7 mouse cellular contexts compared by ENCODE assay signal in genomic region chr1:74817219-74817618, GRCm38 (mm10). TPM values are rescaled to one million over a fixed set of nuclear protein-coding genes. Genes with fewer than 3 reads are reported as not detected.
DNase-seq lines count a peak whose midpoint lies in the region; ATAC-seq and TF ChIP-seq lines count a peak whose summit lies in the region.

No protein-coding gene starts in this region.

- no peak for TF ChIP-seq POLR2A in small intestine, adult 2 months (IDR thresholded peaks at IDR 0.05; ENCODE audit: low read depth, low read length)

- H3K4me2 ChIP-seq in lung, postnatal 0 days (replicated peaks; ENCODE audit: low read depth, low read length) = peak overlapping the region; percentile 73
- H3K4me2 ChIP-seq in forebrain, embryonic 11.5 days (ENCODE audit: low read depth, low read length, severe bottlenecking) = peak overlapping the region; percentile 61
- peak overlapping the region; percentile 71 for H3K4me2 ChIP-seq in limb, embryonic 13.5 days (replicated peaks)

- no peaks in the 10 kb centered on the region for H3K36me3 ChIP-seq in lung, postnatal 0 days (ENCODE audit: insufficient read depth, low read length)
- H3K36me3 ChIP-seq in forebrain, embryonic 11.5 days (ENCODE audit: control insufficient read depth, insufficient read depth, low read length) = no peaks in the 10 kb centered on the region
- no peaks in the 10 kb centered on the region for H3K36me3 ChIP-seq in limb, embryonic 13.5 days
- H3K36me3 ChIP-seq in small intestine, adult 2 months (ENCODE audit: control insufficient read depth, insufficient read depth, low read length) = no peaks in the 10 kb centered on the region

- H3K27ac ChIP-seq in lung, postnatal 0 days (ENCODE audit: low read length) = peak overlapping the region; percentile 85
- H3K27ac ChIP-seq in forebrain, embryonic 11.5 days (ENCODE audit: low read depth, low read length) = peak overlapping the region; percentile 62
- peak overlapping the region; percentile 91 for H3K27ac ChIP-seq in limb, embryonic 13.5 days
- peak overlapping the region; percentile 70 for H3K27ac ChIP-seq in small intestine, adult 2 months (ENCODE audit: insufficient read depth, low read depth, low read length)

- H3K9me3 ChIP-seq in lung, postnatal 0 days (ENCODE audit: low read length) = no peaks in the 10 kb centered on the region
- no peaks in the 10 kb centered on the region for H3K9me3 ChIP-seq in forebrain, embryonic 11.5 days (ENCODE audit: control insufficient read depth, low read length)
- no peaks in the 10 kb centered on the region for H3K9me3 ChIP-seq in limb, embryonic 13.5 days

- TF ChIP-seq CTCF in lung, postnatal 0 days (IDR thresholded peaks at IDR 0.05) = no peak
- TF ChIP-seq CTCF in small intestine, adult 2 months (IDR thresholded peaks at IDR 0.05; ENCODE audit: extremely low read depth, insufficient read length, insufficient replicate concordance, low read depth, low read length) = no peak

- DNase-seq in lung, postnatal 0 days (ENCODE audit: low spot score) = no peak
- DNase-seq in lung, adult 18-20 months = no peak
- DNase-seq in forebrain, embryonic 11.5 days (ENCODE audit: low spot score) = no peak
- DNase-seq in cerebellum, adult 11-12 months = no peak
- DNase-seq in kidney, adult 18-20 months = no peak

- no peaks in the 10 kb centered on the region for H3K27me3 ChIP-seq in lung, postnatal 0 days (replicated peaks; ENCODE audit: insufficient read depth, low read length)
- H3K27me3 ChIP-seq in forebrain, embryonic 11.5 days (ENCODE audit: control insufficient read depth, insufficient read depth, low read length) = no peaks in the 10 kb centered on the region
- peaks cover 8% of the 10 kb centered on the region; the same call in 1 of the 2 replicates for H3K27me3 ChIP-seq in limb, embryonic 13.5 days
- no peaks in the 10 kb centered on the region for H3K27me3 ChIP-seq in small intestine, adult 2 months (ENCODE audit: control insufficient read depth, insufficient read depth, low read length)

- no peak for TF ChIP-seq EP300 in lung, postnatal 0 days (IDR thresholded peaks at IDR 0.05)

- peak overlapping the region; percentile 79 for H3K9ac ChIP-seq in lung, postnatal 0 days (replicated peaks; ENCODE audit: low read depth)
- peak overlapping the region; percentile 84 for H3K9ac ChIP-seq in forebrain, embryonic 11.5 days (ENCODE audit: low read length)
- peak overlapping the region; percentile 81 for H3K9ac ChIP-seq in limb, embryonic 13.5 days

- ATAC-seq in lung, postnatal 0 days = peak; percentile 25; the same call in 1 of the 2 replicates
- no peak for ATAC-seq in forebrain, embryonic 11.5 days (replicated peaks; ENCODE audit: low FRiP score)
- no peak; the same call in 1 of the 2 replicates for ATAC-seq in limb, embryonic 13.5 days (ENCODE audit: low FRiP score, low read depth)

- H3K4me1 ChIP-seq in lung, postnatal 0 days (ENCODE audit: insufficient read depth, low read depth, low read length) = no peaks in the 10 kb centered on the region
- no peaks in the 10 kb centered on the region for H3K4me1 ChIP-seq in forebrain, embryonic 11.5 days (replicated peaks; ENCODE audit: control insufficient read depth, insufficient read depth, low read length)
- H3K4me1 ChIP-seq in limb, embryonic 13.5 days = peaks cover 11% of the 10 kb centered on the region
- H3K4me1 ChIP-seq in small intestine, adult 2 months (ENCODE audit: control insufficient read depth, insufficient read depth, insufficient read length, low read length) = peaks cover 3% of the 10 kb centered on the region; the same call in 1 of the 2 replicates

- WGBS in lung, postnatal 0 days = 11% methylated on average over 14 of the region's 14 CpGs
- 14% methylated on average over 14 of the region's 14 CpGs for WGBS in forebrain, embryonic 11.5 days
- 11% methylated on average over 14 of the region's 14 CpGs for WGBS in limb, embryonic 13.5 days
- 7% methylated on average over 14 of the region's 14 CpGs for WGBS in small intestine, adult 2 months

- peak overlapping the region; percentile 71 for H3K4me3 ChIP-seq in lung, postnatal 0 days (ENCODE audit: low read depth, low read length)
- H3K4me3 ChIP-seq in forebrain, embryonic 11.5 days (ENCODE audit: low read depth, low read length) = peak overlapping the region; percentile 52
- peak overlapping the region; percentile 71 for H3K4me3 ChIP-seq in limb, embryonic 13.5 days
- H3K4me3 ChIP-seq in small intestine, adult 2 months (ENCODE audit: low read depth, low read length) = peak overlapping the region; percentile 90

RNA-seq across cellular contexts. Expression of gene Wnt10a, which starts 25.9 kb away (rescaled TPM):
- not detected in 2 replicates for polyA plus RNA-seq in lung, postnatal 0 days (2015; fragmentation: Nextera tagmentation; extraction: Ambion mirVana)
- 1.5 and 2.4 TPM in 2 replicates for polyA plus RNA-seq in forebrain, embryonic 11.5 days (2014; fragmentation: Nextera tagmentation; extraction: Ambion mirVana)
- 3.9 and 4.5 TPM in 2 replicates for polyA plus RNA-seq in limb, embryonic 13.5 days (2015; fragmentation: Nextera tagmentation; extraction: Ambion mirVana)
- polyA plus RNA-seq in small intestine, adult 2 months (2012; rRNA removed) = 0.14 and 0.57 TPM in 2 replicates

RNA-seq across cellular contexts. Expression of gene Cdk5r2, which starts 37.5 kb away (rescaled TPM):
- not detected in 2 replicates for polyA plus RNA-seq in lung, postnatal 0 days (2015; fragmentation: Nextera tagmentation; extraction: Ambion mirVana)
- polyA plus RNA-seq in forebrain, embryonic 11.5 days (2014; fragmentation: Nextera tagmentation; extraction: Ambion mirVana) = 1.2 and 1.4 TPM in 2 replicates
- polyA plus RNA-seq in limb, embryonic 13.5 days (2015; fragmentation: Nextera tagmentation; extraction: Ambion mirVana) = 0.11 TPM in 1 of 2 replicates, not detected in the other
- polyA plus RNA-seq in small intestine, adult 2 months (2012; rRNA removed) = 1.2 and 2.1 TPM in 2 replicates

RNA-seq across cellular contexts. Expression of gene Wnt6, which starts 45.5 kb away (rescaled TPM):
- 0.36 and 0.50 TPM in 2 replicates for polyA plus RNA-seq in lung, postnatal 0 days (2015; fragmentation: Nextera tagmentation; extraction: Ambion mirVana)
- 7.0 and 8.5 TPM in 2 replicates for polyA plus RNA-seq in forebrain, embryonic 11.5 days (2014; fragmentation: Nextera tagmentation; extraction: Ambion mirVana)
- polyA plus RNA-seq in limb, embryonic 13.5 days (2015; fragmentation: Nextera tagmentation; extraction: Ambion mirVana) = 39.7 and 51.8 TPM in 2 replicates
- 2.0 and 6.0 TPM in 2 replicates for polyA plus RNA-seq in small intestine, adult 2 months (2012; rRNA removed)
